Mouse (Mus musculus) G1E (cell line): ENCODE results near the gene Rnf220. TPM values are rescaled to one million over a fixed set of nuclear protein-coding genes. Genes with fewer than 3 reads are reported as not detected.

ENCODE experiments used
- ATAC-seq: 2 replicates; pipeline ENCODE4 v1.8.0; 2016; ENCODE audit warnings: mild to moderate bottlenecking; ENCODE audit not compliant: insufficient number of reproducible peaks, poor library complexity, low FRiP score, severe bottlenecking; ENCODE audit errors: extremely low read depth
- DNase-seq: peaks from one replicate; pipeline ENCODE4 v3.0.0; 2012; ENCODE audit warnings: low spot score
- H3K27me3 ChIP-seq: 2 replicates; pipeline ENCODE4 v1.6.1; 2012; ENCODE audit warnings: mild to moderate bottlenecking, low read length, inconsistent platforms; ENCODE audit not compliant: insufficient read depth
- H3K36me3 ChIP-seq: replicated peaks from 2 replicates; pipeline ENCODE3; 2012; ENCODE audit warnings: mild to moderate bottlenecking, inconsistent platforms
- H3K4me1 ChIP-seq: 2 replicates; pipeline ENCODE4 v1.6.1; 2012; ENCODE audit warnings: low read depth, low read length, inconsistent platforms, mixed read lengths; ENCODE audit not compliant: insufficient read depth
- H3K4me3 ChIP-seq: 2 replicates; pipeline ENCODE4 v1.5.1; 2012; ENCODE audit warnings: low read depth, mild to moderate bottlenecking, inconsistent platforms, low read length, moderate library complexity, mixed read lengths
- H3K9me3 ChIP-seq: replicated peaks from 2 replicates; pipeline ENCODE4 v1.6.1; 2012; ENCODE audit warnings: inconsistent platforms
- CTCF ChIP-seq: IDR thresholded peaks from 2 replicates; pipeline ENCODE4 v1.5.1; 2012; ENCODE audit warnings: low read depth, low read length, inconsistent platforms, mixed read lengths
- GATA1 ChIP-seq: IDR thresholded peaks from 2 replicates; pipeline ENCODE4 v1.6.1; 2012; ENCODE audit warnings: borderline replicate concordance, low read length, inconsistent platforms, mixed read lengths
- GATA2 ChIP-seq: IDR thresholded peaks from 2 replicates; pipeline ENCODE4 v1.6.1; 2012; ENCODE audit warnings: low read depth, low read length, inconsistent platforms, borderline replicate concordance
- POLR2AphosphoS5 ChIP-seq: IDR thresholded peaks from 2 replicates; pipeline ENCODE4 v1.6.1; 2012; ENCODE audit warnings: low read depth, low read length, inconsistent platforms; ENCODE audit not compliant: insufficient replicate concordance
- TAL1 ChIP-seq: conservative IDR thresholded peaks from 2 replicates; pipeline ENCODE4 v1.6.1; 2012; ENCODE audit warnings: low read depth, low read length, inconsistent platforms, mixed read lengths
- polyA plus RNA-seq: library from polyadenylated mRNA; stranded (reverse); fragments of >175 nt; gene quantifications from 2 replicates; pipeline ENCODE4 v1.2.3, GENCODE M21; 2012
- total RNA-seq, 2 experiments: library from RNA; stranded (forward) in 1 of 2; stranded (reverse) in 1 of 2; fragments of 200-1000 nt in 1 of 2; fragments of >200 nt in 1 of 2; fragmentation: Nextera tagmentation in 1 of 2; gene quantifications; 2 replicates each; pipeline ENCODE4 v1.2.3; 2014 to 2017

The Rnf220 gene
- total and polyA plus RNA-seq, 3 experiments, result 87.7 to 113 (median 88.7) TPM

- ATAC-seq (no peak), DNase-seq (no peak)
- TF ChIP-seq GATA1 (no peak), POLR2AphosphoS5 (no peak)
- Histone ChIP-seq H3K4me3 (no peak overlapping the region), H3K36me3 (peaks cover 100% of the 10 kb centered on the region), H3K27me3 (no peaks in the 10 kb centered on the region), H3K4me1 (peaks cover 10% of the 10 kb centered on the region; the same call in 1 of the 2 replicates), H3K9me3 (peaks cover 8% of the 10 kb centered on the region)
These were observed 218.2 kb downstream of the Rnf220 start for GRCm38 (mm10) chr4:117278381-117279252.

GRCm38 (mm10) chr4:117277687-117278086 is 219.2 kb downstream of the Rnf220 start:
- H3K27me3 ChIP-seq, result no peaks in the 10 kb centered on the region
- DNase-seq (no peak), ATAC-seq (no peak)
- H3K4me1 ChIP-seq, result peaks cover 12% of the 10 kb centered on the region; the same call in 1 of the 2 replicates
- peaks cover 8% of the 10 kb centered on the region for H3K9me3 ChIP-seq
- TF ChIP-seq CTCF (no peak), GATA1 (no peak), TAL1 (no peak), POLR2AphosphoS5 (no peak), GATA2 (no peak)
- H3K4me3 ChIP-seq, result no peak overlapping the region
- peaks cover 100% of the 10 kb centered on the region for H3K36me3 ChIP-seq

GRCm38 (mm10) chr4:117277021-117277420 is 219.8 kb downstream of the Rnf220 start:
- no peak for DNase-seq
- H3K27me3 ChIP-seq, result no peaks in the 10 kb centered on the region
- H3K36me3 ChIP-seq, result peaks cover 100% of the 10 kb centered on the region
- peaks cover 11% of the 10 kb centered on the region; the same call in 1 of the 2 replicates for H3K4me1 ChIP-seq
- H3K9me3 ChIP-seq, result peaks cover 8% of the 10 kb centered on the region
- no peak overlapping the region for H3K4me3 ChIP-seq
- ATAC-seq, result no peak
- TF ChIP-seq POLR2AphosphoS5 (no peak), GATA1 (no peak), CTCF (no peak), GATA2 (no peak), TAL1 (no peak)

- ATAC-seq (no peak), DNase-seq (no peak)
- no peak for TF ChIP-seq TAL1
- TF ChIP-seq GATA1, result no peak
- TF ChIP-seq CTCF, result no peak
- TF ChIP-seq POLR2AphosphoS5, result no peak
- no peak for TF ChIP-seq GATA2
- no peak overlapping the region for H3K4me3 ChIP-seq
- H3K9me3 ChIP-seq, result peaks cover 8% of the 10 kb centered on the region
- H3K4me1 ChIP-seq, result peaks cover 11% of the 10 kb centered on the region; the same call in 1 of the 2 replicates
- no peaks in the 10 kb centered on the region for H3K27me3 ChIP-seq
- H3K36me3 ChIP-seq, result peaks cover 100% of the 10 kb centered on the region
These were observed 220.6 kb downstream of the Rnf220 start for GRCm38 (mm10) chr4:117276281-117276711.

GRCm38 (mm10) chr4:117274720-117275119 is 222.1 kb downstream of the Rnf220 start:
- DNase-seq (no peak), ATAC-seq (no peak)
- peaks cover 8% of the 10 kb centered on the region for H3K9me3 ChIP-seq
- H3K36me3 ChIP-seq, result peaks cover 95% of the 10 kb centered on the region
- no peaks in the 10 kb centered on the region for H3K27me3 ChIP-seq
- no peak overlapping the region for H3K4me3 ChIP-seq
- no peak for TF ChIP-seq CTCF
- no peak for TF ChIP-seq POLR2AphosphoS5
- TF ChIP-seq GATA1, result no peak
- TF ChIP-seq GATA2, result no peak
- no peak for TF ChIP-seq TAL1
- peaks cover 11% of the 10 kb centered on the region; the same call in 1 of the 2 replicates for H3K4me1 ChIP-seq

- DNase-seq, result no peak
- H3K4me1 ChIP-seq, result peaks cover 5% of the 10 kb centered on the region; the same call in 1 of the 2 replicates
- no peak for TF ChIP-seq CTCF
- no peak for TF ChIP-seq POLR2AphosphoS5
- TF ChIP-seq TAL1, result no peak
- no peak for TF ChIP-seq GATA1
- TF ChIP-seq GATA2, result no peak
- peaks cover 8% of the 10 kb centered on the region for H3K9me3 ChIP-seq
- no peak overlapping the region for H3K4me3 ChIP-seq
- ATAC-seq, result no peak
- peaks cover 7% of the 10 kb centered on the region; the same call in 1 of the 2 replicates for H3K27me3 ChIP-seq
- H3K36me3 ChIP-seq, result peaks cover 72% of the 10 kb centered on the region
These were observed 224.4 kb downstream of the Rnf220 start for GRCm38 (mm10) chr4:117272459-117272858.
